Mouse (Mus musculus): ENCODE data around the gene Sobp. TPM values are rescaled to one million over a fixed set of nuclear protein-coding genes. Genes with fewer than 3 reads are reported as not detected.

The Sobp gene
- polyA plus RNA-seq, 1 experiment from 2014 or later = 2.0 TPM

- no peak overlapping the region for H3K4me3 ChIP-seq
- H3K36me3 ChIP-seq = no peaks in the 10 kb centered on the region
- no peak for DNase-seq (ENCODE audit: low spot score)
- 62% methylated on average over 6 of the region's 6 CpGs for WGBS
- H3K27me3 ChIP-seq (ENCODE audit: low read depth, poor library complexity, severe bottlenecking) = no peaks in the 10 kb centered on the region
- H3K9me3 ChIP-seq (replicated peaks) = no peaks in the 10 kb centered on the region
- H3K4me1 ChIP-seq = peaks cover 91% of the 10 kb centered on the region
- no peak overlapping the region for H3K27ac ChIP-seq (replicated peaks)
These were observed 75.1 kb downstream of the Sobp start for GRCm38 (mm10) chr10:43099229-43099628.

- Histone ChIP-seq H3K27me3 (ENCODE audit: low read depth, poor library complexity, severe bottlenecking) (no peaks in the 10 kb centered on the region), H3K4me3 (no peak overlapping the region), H3K27ac (replicated peaks) (no peak overlapping the region), H3K4me1 (peaks cover 87% of the 10 kb centered on the region), H3K36me3 (no peaks in the 10 kb centered on the region), H3K9me3 (replicated peaks) (no peaks in the 10 kb centered on the region)
- DNase-seq (ENCODE audit: low spot score) = no peak
- 81% methylated on average over 8 of the region's 8 CpGs for WGBS
These were observed 76.6 kb downstream of the Sobp start for GRCm38 (mm10) chr10:43097755-43098154.

GRCm38 (mm10) chr10:43096614-43097013 lies 77.7 kb downstream of the Sobp start:
- Histone ChIP-seq H3K27me3 (ENCODE audit: low read depth, poor library complexity, severe bottlenecking) (no peaks in the 10 kb centered on the region), H3K4me1 (peaks cover 77% of the 10 kb centered on the region)
- WGBS = 86% methylated on average over 4 of the region's 4 CpGs

GRCm38 (mm10) chr10:43094537-43094936 lies 79.8 kb downstream of the Sobp start:
- Histone ChIP-seq H3K36me3 (no peaks in the 10 kb centered on the region), H3K9me3 (replicated peaks) (no peaks in the 10 kb centered on the region), H3K4me1 (peaks cover 57% of the 10 kb centered on the region), H3K4me3 (no peak overlapping the region), H3K27ac (replicated peaks) (peak overlapping the region; percentile 60; the same call in 1 of the 2 replicates), H3K27me3 (ENCODE audit: low read depth, poor library complexity, severe bottlenecking) (no peaks in the 10 kb centered on the region)
- WGBS = 21% methylated on average over 5 of the region's 5 CpGs
- peak; percentile 53 for DNase-seq (ENCODE audit: low spot score)

More at GRCm38 (mm10) chr10:43096614-43097013, 77.7 kb downstream of the Sobp start:
- no peak overlapping the region for H3K27ac ChIP-seq (replicated peaks)
- H3K36me3 ChIP-seq = no peaks in the 10 kb centered on the region
- DNase-seq (ENCODE audit: low spot score) = no peak
- no peaks in the 10 kb centered on the region for H3K9me3 ChIP-seq (replicated peaks)
- no peak overlapping the region for H3K4me3 ChIP-seq

GRCm38 (mm10) chr10:43093440-43093839 lies 80.9 kb downstream of the Sobp start:
- no peaks in the 10 kb centered on the region for H3K9me3 ChIP-seq (replicated peaks)
- no peak overlapping the region for H3K4me3 ChIP-seq
- no peak overlapping the region for H3K27ac ChIP-seq (replicated peaks)
- H3K36me3 ChIP-seq = peaks cover 7% of the 10 kb centered on the region
- 86% methylated on average over 10 of the region's 10 CpGs for WGBS
- peaks cover 51% of the 10 kb centered on the region for H3K4me1 ChIP-seq
- no peak for DNase-seq (ENCODE audit: low spot score)
- no peaks in the 10 kb centered on the region for H3K27me3 ChIP-seq (ENCODE audit: low read depth, poor library complexity, severe bottlenecking)

- no peak overlapping the region for H3K27ac ChIP-seq (replicated peaks)
- no peak overlapping the region for H3K4me3 ChIP-seq
- H3K36me3 ChIP-seq = peaks cover 18% of the 10 kb centered on the region
- WGBS = 95% methylated on average over 3 of the region's 3 CpGs
- no peaks in the 10 kb centered on the region for H3K27me3 ChIP-seq (ENCODE audit: low read depth, poor library complexity, severe bottlenecking)
- peaks cover 21% of the 10 kb centered on the region for H3K4me1 ChIP-seq
- no peak for DNase-seq (ENCODE audit: low spot score)
- no peaks in the 10 kb centered on the region for H3K9me3 ChIP-seq (replicated peaks)
These were observed 84.3 kb downstream of the Sobp start for GRCm38 (mm10) chr10:43090040-43090439.

- Histone ChIP-seq H3K4me3 (no peak overlapping the region), H3K9me3 (replicated peaks) (no peaks in the 10 kb centered on the region), H3K27ac (replicated peaks) (no peak overlapping the region), H3K27me3 (ENCODE audit: low read depth, poor library complexity, severe bottlenecking) (no peaks in the 10 kb centered on the region), H3K36me3 (peaks cover 18% of the 10 kb centered on the region), H3K4me1 (peaks cover 16% of the 10 kb centered on the region)
- WGBS = 63% methylated on average over 2 of the region's 2 CpGs
- DNase-seq (ENCODE audit: low spot score) = no peak
These were observed 86.9 kb downstream of the Sobp start for GRCm38 (mm10) chr10:43087421-43087820.

- H3K27me3 ChIP-seq (ENCODE audit: low read depth, poor library complexity, severe bottlenecking) = no peaks in the 10 kb centered on the region
- no peak overlapping the region for H3K4me3 ChIP-seq
- H3K36me3 ChIP-seq = peaks cover 18% of the 10 kb centered on the region
- 90% methylated on average over 6 of the region's 6 CpGs for WGBS
- DNase-seq (ENCODE audit: low spot score) = no peak
- no peak overlapping the region for H3K27ac ChIP-seq (replicated peaks)
- H3K9me3 ChIP-seq (replicated peaks) = no peaks in the 10 kb centered on the region
- H3K4me1 ChIP-seq = peaks cover 16% of the 10 kb centered on the region
These were observed 87.4 kb downstream of the Sobp start for GRCm38 (mm10) chr10:43086888-43087287.

- Histone ChIP-seq H3K27me3 (ENCODE audit: low read depth, poor library complexity, severe bottlenecking) (no peaks in the 10 kb centered on the region), H3K9me3 (replicated peaks) (no peaks in the 10 kb centered on the region), H3K36me3 (peaks cover 16% of the 10 kb centered on the region), H3K4me1 (peaks cover 16% of the 10 kb centered on the region), H3K4me3 (no peak overlapping the region), H3K27ac (replicated peaks) (peak overlapping the region; percentile 57)
- WGBS = 72% methylated on average over 6 of the region's 6 CpGs
- no peak for DNase-seq (ENCODE audit: low spot score)
These were observed 90.3 kb downstream of the Sobp start for GRCm38 (mm10) chr10:43084087-43084366.

GRCm38 (mm10) chr10:43083288-43084086 lies 90.8 kb downstream of the Sobp start:
- Histone ChIP-seq H3K27ac (replicated peaks) (peak overlapping the region; percentile 57), H3K4me1 (peaks cover 16% of the 10 kb centered on the region), H3K9me3 (replicated peaks) (no peaks in the 10 kb centered on the region), H3K4me3 (no peak overlapping the region), H3K27me3 (ENCODE audit: low read depth, poor library complexity, severe bottlenecking) (no peaks in the 10 kb centered on the region), H3K36me3 (0 out of 2 replicates have a peak, but pooled peaks cover 11% of the 10 kb centered on the region)
- WGBS = 75% methylated on average over 8 of the region's 9 CpGs
- no peak for DNase-seq (ENCODE audit: low spot score)

GRCm38 (mm10) chr10:43081316-43081715 lies 93.0 kb downstream of the Sobp start:
- Histone ChIP-seq H3K27me3 (ENCODE audit: low read depth, poor library complexity, severe bottlenecking) (no peaks in the 10 kb centered on the region), H3K9me3 (replicated peaks) (no peaks in the 10 kb centered on the region), H3K36me3 (0 out of 2 replicates have a peak, but pooled peaks cover 3% of the 10 kb centered on the region), H3K4me1 (peaks cover 13% of the 10 kb centered on the region), H3K27ac (replicated peaks) (no peak overlapping the region), H3K4me3 (no peak overlapping the region)
- WGBS = 89% methylated on average over 3 of the region's 3 CpGs
- no peak for DNase-seq (ENCODE audit: low spot score)

- H3K4me3 ChIP-seq = no peak overlapping the region
- H3K27me3 ChIP-seq (ENCODE audit: low read depth, poor library complexity, severe bottlenecking) = no peaks in the 10 kb centered on the region
- DNase-seq (ENCODE audit: low spot score) = no peak
- WGBS = 83% methylated on average over 13 of the region's 13 CpGs
- no peaks in the 10 kb centered on the region for H3K9me3 ChIP-seq (replicated peaks)
- H3K4me1 ChIP-seq = peaks cover 31% of the 10 kb centered on the region
- H3K36me3 ChIP-seq = no peaks in the 10 kb centered on the region
- H3K27ac ChIP-seq (replicated peaks) = no peak overlapping the region
These were observed 98.7 kb downstream of the Sobp start for GRCm38 (mm10) chr10:43075535-43076152.

- no peak overlapping the region for H3K4me3 ChIP-seq
- H3K36me3 ChIP-seq = no peaks in the 10 kb centered on the region
- WGBS = 56% methylated on average over 8 of the region's 8 CpGs
- H3K27me3 ChIP-seq (ENCODE audit: low read depth, poor library complexity, severe bottlenecking) = no peaks in the 10 kb centered on the region
- no peak for DNase-seq (ENCODE audit: low spot score)
- no peak overlapping the region for H3K27ac ChIP-seq (replicated peaks)
- no peaks in the 10 kb centered on the region for H3K9me3 ChIP-seq (replicated peaks)
- peaks cover 31% of the 10 kb centered on the region for H3K4me1 ChIP-seq
These were observed 101.0 kb downstream of the Sobp start for GRCm38 (mm10) chr10:43073281-43073680.
